Mouse (Mus musculus) R1 (cell line): ENCODE results near the gene Brd9.

Experiments
- DNase-seq: peaks from one replicate; pipeline ENCODE4 v3.0.0-alpha.2; 2018; ENCODE audit warnings: low read depth, low spot score

Gene Brd9

DNA sequence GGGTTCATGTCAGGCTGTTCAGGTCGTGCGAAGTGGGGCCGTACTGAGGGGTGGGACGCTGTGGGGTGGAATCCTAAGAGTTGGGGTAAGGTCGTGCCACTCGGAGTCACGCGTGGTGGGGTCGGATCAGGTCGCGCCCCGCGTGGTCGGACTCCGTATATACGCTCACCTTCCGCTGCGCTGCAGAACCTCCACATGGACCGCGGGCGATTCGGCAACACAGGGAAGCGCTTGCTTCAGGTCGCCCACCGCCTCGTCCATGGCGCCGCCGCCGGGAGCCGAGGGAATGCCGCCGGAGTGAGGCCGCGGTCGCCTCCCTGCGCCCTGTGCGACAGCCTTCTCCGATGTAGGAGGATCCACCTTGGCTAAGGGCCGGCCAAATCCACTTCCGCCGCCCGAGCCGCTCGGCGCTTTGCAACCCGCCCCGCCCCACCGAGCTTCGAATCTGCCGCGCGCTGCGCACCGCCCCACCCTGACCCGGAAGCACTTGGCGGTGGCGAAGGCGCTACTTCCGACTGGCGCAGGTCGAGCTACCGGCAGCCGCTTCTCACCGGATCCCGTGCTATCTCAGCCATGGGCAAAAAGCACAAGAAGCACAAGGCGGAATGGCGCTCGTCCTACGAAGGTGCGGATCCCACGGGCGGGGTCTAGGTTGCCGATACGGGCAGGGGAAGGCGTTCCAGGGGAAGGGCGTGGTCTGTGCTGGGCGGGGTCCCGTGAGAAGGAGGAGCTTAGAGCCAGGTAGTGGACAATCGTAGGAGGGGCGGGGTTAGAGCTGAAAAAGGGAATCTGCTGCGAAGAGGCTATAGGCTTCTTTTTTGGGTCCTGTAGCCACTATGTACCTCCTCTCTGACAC is at the start of gene Brd9, which contains the start of gene Trip13:
Gene Brd9 (plus strand): TSS at position 491 of the 856 bp plus-strand sequence.
Gene Trip13 (minus strand): TSS at position 464 of the 856 bp plus-strand sequence.
- DNase-seq: peak; percentile 91

DNA sequence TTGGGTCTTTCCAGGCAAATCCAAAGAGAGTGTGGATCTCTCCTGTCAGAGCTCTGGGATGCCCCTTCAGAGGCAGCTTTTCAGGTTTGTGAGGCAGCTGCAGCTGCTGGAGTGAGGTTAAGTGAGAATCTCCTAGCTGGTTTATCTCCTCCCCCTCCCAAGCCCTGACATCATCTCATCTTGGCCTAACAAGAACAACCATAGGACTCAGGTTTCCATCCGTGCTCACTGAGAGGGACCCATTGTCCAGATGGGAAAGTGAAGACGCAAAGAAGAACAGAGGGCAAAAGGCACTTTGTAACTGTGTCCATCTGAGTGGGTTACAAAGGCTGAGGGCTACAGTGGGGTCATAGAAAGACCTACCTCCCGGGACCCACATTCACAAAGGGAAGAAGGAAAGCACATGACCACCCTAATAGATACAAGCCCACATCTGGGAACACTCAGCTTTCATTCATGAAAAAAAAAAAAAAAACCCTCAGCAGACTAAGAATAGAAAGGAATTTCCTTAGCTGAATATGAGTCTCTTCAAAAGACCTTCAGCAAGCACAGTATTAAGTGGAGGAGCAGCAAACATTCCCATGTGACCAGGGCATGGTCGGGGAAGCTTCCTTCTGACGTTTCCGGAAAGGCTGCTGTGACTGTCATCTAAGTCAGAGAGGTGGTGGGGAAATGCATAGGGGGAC is 45.0 kb upstream of the Brd9 start:
- no peak for DNase-seq

DNA sequence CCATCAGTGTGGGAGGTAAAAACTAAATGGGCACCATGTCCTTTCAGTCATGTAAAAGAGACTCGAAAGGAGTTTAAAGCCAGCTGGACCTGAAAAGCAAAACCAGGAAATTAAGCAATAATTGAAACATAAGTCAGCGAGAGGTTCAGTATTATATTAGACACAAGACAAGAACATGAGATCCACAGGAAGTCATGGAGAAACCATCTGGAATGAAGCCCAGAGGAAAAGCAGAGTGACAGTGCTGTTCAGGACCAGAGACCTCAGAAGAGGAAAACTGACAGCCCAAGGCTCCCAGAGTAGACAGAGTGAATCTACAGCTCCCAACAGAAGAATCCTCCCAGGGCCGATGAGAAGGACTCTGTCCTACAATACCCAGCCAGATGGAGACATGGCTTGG is 40.0 kb upstream of the Brd9 start:
- DNase-seq: no peak

DNA sequence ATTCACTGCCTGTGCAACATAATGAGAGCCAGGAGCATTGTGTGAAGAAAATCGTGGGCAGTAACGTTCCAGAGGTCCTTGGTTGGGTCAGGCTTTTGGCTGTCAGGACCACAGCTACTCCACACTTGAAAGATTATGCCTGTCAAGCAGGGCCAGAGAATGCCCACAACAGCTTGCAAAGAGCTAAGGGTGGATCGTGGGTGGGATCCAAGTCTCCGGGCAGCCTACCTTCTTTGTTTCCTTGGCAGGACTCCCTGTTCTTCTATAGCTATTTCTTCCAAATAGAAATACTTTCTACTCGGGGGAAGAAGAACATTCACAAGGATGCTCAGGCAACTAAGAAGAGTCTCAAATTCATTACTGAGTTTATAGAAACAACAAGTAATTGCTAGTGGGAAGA is 30.5 kb upstream of the Brd9 start:
- no peak for DNase-seq

DNA sequence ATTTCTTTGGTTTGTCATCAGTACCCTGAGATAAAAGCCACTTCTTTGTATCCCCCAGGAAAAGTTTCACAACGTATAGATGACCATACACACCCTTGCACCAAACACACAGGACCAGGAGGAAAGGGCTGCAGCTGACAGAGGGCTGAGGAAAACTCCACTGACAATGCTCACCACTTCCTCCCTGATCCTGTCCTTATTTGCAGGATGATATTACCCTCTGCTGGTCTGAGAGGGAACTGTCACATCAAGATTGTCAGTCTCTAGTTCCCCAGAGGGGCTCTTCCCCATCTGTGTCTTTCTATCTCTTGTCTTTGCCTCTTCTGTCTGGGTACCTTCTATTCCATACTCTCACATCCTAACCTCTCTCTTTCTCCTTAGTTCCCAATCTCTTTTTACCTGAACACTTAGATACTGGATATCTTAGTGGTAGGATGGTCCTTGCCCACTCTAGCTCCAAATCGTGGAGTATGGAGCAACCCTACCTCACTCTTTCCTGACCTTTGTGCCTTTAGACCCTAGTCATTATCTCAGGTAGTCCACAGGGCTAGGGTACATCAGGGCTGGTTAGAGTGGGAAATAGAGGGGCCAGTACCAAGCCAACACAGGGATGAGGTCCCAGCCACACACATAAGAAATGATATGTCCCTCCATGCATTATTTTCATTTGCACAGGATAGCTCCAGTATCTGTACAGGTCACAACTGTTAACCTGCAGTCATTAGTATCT is 29.8 kb upstream of the Brd9 start:
- peak; percentile 44 for DNase-seq

DNA sequence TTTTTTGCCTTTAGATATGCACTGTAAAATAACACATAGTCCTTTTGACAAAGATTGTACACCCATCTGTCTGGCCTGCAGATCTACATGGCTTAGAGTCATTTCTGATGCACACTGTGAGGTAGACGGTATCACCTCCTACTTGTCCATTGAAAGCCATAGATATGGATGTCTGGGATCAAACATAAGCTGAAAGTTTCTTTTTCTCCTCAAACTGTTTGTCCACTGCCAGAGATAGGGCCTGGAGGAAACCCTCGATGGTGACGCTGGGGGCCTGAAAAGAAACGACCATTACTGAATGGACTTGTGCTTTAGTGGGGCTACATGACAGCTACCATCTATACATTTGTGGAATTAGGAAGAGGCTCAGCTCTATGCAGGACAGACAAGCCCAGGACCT is 24.5 kb upstream of the Brd9 start:
- no peak for DNase-seq

DNA sequence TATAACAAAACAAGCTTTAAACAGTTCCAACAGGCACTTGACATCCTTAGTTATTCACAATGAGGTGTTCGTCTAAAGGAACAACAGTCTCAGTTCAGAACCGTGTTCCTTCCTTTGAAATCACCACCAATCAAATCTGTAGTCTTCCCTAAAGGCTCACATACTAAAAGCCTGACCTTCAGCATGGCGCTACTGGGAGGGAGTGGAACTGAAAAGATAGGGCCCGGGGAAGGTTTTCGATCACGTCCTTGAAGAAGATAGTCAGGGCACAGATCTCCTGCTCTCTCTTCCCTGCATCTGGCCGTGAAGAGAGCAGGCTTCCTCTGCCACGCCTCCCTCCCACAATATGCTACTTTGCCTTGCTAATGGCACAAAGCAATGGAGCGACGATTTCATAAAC is 5.4 kb upstream of the Brd9 start:
- peak; percentile 28 for DNase-seq

DNA sequence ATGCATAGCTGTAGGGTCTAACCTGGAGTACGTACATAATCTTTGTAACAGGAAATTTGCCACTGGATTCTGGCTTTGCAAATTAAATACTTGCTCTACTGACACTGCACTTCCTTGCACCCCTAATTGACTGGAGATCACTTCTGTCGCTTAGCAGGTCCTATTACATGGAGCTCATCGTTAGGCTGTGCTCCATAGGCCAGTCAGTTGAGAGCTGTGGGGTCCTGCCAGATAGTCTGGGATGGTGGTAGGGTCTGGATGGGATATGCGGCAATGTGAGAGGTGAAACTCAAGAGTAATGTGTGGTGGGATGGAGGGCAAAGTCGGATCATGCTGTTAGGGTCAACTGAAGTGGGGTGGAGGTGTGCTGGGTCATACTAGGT is 682 bp upstream of the Brd9 start:
- DNase-seq: no peak

DNA sequence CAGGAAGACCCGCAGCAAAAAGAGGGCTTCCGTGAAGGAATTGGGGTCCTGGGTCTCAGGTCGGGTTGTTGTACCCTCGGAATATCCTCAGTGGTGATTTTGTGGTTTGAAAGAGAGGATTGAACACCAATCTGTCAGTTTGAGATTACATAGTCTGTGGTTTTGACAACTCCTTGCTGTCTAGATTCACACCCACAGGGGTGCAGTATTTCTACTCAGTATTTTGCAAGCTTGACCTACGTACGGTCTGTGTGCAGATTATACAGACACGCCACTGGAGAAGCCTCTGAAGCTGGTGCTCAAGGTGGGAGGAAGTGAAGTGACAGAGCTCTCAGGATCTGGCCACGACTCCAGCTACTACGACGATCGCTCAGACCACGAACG is 558 bp downstream of the Brd9 start:
- DNase-seq: peak; percentile 8

DNA sequence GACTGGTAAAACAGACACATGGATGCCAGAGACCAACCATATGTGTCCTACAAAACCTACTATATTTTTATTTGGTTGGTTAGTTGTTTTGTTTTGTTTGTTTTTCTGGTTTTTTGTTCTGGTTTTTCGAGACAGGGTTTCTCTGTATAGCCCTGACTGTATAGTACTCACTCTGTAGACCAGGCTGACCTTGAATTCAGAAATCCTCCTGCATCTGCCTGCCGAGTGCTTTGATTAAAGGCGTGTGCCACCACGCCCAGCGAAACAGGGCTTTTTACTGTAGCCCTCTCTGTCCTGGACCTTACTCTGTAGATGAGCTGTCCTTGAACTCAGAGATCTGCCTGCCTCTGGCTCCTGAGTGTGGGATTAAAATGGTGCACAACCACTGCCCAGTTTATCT is 1.5 kb downstream of the Brd9 start:
- no peak for DNase-seq

DNA sequence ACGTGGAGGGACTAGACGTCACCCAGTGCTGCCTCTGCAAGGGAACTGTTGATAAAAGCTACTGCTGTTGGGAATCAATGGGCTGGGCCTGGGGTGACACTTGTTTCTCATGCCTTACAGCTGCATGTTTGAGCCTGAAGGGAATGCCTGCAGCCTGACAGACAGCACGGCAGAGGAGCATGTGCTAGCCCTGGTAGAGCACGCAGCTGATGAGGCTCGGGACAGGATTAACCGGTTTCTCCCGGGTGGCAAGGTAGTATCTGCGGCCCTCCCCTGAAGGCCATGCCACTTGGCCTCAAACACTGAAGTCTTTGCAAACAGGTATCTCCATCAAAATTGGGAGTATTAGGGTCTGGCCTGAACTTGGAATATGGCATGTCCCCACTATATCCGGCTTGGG is 7.0 kb downstream of the Brd9 start:
- no peak for DNase-seq

DNA sequence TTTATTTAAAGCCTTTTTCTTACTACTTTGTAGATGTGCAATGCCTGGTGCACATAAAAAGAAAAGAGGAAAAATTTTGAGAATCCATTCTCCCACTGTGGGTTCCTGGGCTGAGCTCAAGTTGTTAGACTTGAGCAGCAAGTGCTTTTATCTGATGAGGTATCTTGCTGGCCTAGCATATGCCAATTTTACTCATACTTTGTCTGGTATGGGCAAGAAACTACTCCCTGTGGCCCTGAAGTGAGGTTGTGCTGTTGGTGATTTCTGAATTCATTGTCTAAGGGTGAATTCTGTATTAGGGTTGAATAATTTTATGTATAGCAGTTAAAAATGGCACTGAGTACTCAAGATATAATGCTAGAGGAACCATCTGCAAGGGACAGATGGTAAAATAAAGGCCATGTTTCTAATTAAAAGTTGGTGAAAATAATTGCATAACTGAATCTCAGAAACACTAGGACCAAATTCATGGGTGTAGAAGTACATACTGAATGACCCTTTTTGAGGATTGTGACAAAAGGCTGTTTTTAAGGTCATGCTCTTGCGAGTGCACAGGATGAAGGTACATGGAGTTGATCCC is 16.0 kb downstream of the Brd9 start:
- DNase-seq: no peak

DNA sequence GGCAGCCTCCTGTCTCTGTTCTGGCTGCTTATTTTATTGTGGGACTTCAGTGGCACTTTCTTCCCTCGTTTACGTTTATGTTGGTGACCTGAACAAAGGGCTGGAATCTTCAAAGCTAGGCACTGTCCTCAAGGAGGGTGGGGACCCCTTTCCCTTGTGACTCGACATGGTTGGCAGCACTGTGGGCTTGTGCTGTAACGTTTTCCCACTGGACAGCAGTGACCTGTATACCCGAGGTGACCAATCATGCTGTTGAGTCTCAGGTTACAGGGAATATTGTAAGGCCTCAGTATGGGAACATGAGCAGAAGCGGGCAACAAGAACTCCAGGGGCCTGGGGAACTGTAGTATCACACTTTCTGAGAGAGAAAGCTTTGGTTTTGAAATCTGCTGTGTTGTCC is 17.1 kb downstream of the Brd9 start:
- DNase-seq: no peak

DNA sequence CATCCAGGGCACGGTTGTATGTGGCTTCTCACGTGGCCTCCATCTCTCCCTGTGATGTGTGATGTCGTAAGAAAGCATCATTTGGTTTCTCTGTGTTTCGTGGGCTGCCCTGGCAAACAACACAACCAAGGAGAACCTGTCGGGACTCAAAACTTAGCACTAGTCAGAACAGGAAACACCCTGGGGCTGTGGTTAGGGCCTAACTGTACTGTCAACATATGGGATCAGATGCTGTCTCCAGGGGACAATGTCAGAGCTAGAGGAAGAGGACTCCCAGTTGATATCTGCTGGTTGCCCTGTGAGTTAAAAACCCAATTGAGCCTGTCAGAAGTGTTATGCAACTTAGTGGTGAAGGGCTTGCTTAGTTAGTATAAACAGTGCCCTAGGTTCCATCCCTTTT is 17.9 kb downstream of the Brd9 start:
- DNase-seq: no peak

DNA sequence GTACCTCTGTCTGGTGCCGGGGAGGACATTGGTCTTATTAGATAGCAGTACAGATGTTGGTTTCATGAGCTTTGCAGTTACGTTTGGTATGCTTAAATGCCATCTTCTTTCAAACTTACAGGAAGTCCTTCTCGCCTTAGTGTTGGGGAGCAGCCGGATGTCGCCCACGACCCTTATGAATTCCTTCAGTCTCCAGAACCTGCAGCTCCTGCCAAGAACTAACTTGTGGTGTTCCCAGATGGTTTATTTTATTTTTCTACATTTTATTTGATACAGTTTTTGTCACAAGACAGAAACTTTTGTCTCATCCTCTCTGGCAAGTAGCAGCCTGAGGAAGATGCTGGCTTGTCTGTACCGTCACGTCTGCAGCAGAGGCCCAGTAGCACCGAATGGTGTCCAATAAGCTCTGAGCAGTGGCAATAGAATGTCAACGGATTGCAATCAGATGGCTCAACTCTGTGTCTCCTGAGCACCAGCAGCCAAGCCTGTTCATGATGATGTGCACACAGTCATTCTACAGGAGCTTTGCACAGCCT is 22.6 kb downstream of the Brd9 start:
- DNase-seq: no peak

DNA sequence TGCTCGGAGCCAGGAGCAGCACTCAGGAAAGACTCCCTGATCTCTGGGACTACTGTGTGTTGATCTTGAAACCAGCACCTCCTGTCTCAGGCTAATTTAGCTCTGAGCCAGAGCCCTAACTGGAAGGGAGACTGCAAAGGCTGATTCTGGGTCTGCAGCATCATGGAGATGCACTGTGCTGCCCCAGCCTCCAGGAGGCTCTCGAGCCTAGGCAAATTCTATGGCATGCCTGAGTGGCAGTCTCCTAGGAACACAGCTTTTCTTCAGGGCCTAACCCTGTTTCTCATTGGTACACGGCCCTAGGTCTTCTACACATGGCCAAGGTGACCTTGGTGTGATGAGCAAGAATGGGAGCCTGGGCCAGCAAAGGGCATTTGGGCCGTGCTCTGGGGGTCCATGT is 23.6 kb downstream of the Brd9 start:
- peak; percentile 20 for DNase-seq

DNA sequence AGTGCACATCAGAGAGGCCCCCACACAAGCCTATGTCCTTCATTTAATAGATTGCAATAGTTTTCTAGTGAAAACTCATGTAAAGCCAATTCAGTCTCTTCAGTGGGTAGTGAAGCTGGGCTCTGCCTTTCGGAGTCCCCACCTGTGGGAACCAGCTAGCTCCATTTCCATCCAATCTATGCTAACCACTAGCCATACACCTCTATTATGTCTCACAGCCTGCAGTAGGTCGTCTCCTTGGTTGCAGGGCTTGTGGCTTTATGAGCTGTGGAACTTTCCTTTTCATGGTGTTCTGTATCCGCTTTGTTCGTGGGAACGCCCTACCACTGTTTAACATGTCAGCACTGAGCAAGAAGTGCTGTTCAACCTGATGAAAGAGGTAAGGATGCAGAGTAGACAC is 25.9 kb downstream of the Brd9 start, which contains the start of gene Zdhhc11:
Gene Zdhhc11 (plus strand): TSS at position 301 of the 400 bp plus-strand sequence.
- DNase-seq: peak; percentile 10

DNA sequence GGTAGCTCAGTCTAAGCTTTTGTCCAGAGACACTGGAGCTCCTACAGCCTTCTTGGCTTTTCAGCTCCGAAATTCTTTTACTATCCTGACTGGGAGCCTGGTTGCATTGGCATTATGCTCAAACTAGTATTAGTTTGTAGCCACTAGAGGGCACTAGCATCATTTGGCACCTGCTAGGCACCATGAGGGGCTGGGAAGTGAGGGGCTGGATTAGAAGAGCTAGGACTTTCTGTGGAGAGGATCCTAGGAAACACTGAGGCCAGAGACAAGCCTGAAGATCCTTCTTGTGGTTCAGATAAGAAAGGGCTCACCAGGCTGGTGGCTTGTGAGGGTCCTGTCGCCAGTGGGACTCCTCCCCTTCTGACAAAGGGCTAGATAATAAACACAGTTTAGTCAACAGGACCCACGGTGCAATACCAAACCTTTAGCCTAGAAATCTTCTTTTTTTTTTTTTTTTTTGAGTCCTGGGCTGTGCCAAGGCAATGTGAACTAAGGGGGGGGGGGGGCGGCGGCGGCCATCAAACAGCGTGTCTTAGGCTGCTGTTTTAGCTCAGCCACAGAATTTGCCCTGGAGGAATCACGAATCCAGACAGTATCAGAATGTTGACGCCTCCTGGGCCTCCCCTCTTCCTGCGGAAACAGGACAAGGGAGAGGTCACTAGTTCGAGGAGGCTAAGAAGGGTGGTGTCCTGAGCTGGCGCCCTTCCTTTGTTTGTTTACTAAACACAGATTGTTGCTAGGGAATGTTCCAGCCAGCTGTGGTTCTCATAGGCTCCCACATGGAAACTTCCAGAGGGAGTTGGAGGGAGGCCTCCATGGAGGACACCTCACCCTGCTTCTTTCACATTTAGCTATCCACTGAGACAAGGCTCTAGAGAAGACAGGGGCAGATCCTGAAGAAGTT is 33.2 kb downstream of the Brd9 start:
- DNase-seq: peak; percentile 72

DNA sequence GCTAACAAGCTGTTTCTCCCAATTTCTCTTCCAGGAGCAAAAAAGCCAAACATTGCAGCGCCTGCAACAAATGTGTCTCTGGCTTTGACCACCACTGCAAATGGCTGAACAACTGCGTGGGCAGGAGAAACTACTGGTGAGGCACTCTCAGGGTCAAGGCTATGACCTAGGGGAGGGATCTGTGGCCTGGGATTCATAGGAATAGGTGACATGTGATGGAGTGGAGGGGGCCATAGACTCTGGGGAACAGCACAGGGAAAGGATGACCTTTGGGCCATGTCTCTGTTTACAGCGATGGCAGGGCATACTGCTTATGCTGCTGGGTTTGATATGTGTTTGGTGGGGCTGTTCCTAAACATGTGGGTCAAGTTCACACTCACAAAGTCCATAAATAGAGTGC is 36.9 kb downstream of the Brd9 start:
- DNase-seq: no peak

DNA sequence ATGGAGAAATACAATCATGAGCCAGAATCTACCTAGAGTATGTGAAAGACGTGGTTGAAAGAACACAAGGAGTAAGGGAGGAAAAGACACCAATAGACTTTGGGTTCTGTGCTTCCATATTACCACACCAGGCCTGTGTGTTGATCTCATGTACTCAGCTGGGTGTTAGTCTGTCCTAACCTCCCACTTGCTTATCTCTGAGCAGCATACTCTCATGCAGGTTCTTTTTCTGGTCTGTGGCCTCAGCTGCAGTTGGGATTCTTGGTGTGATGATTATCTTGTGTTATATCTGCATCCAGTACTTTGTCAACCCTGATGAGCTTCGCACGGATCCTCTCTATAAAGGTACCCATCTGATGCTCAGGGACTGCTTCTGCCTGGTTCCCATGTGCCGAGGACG is 39.3 kb downstream of the Brd9 start:
- DNase-seq: no peak

DNA sequence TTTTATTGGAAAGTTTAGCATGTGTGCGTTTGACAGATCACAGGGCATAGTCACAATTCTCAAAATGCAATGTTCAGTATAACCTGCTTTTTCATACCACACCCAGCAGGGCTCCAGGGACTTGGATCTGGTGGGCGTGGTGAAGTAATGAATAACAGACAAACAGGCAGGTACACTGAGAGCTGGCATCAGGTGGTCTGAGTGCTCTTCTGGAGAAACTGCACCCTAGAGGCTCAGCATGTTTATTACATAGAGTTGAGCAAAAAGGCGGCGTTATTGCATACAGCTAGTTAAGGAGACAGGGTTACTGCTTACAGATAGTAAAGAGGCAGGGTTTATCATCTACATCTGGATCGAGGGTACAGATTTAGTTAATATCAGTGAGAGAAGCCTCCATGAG is 52.7 kb downstream of the Brd9 start:
- DNase-seq: no peak
